Mouse (Mus musculus) midbrain, embryonic 10.5 days (tissue): Measurements from ENCODE around the gene Sparcl1. TPM values are rescaled to one million over a fixed set of nuclear protein-coding genes. Genes with fewer than 3 reads are reported as not detected.

ENCODE experiments used
- microRNA-seq: library from miRNA; unstranded; fragments of <30 nt; microRNA quantifications from one replicate; pipeline ENCODE4, GENCODE M21; 2017
- polyA plus RNA-seq: library from polyadenylated mRNA; unstranded; fragments of >200 nt; fragmentation: Nextera tagmentation; extraction: Ambion mirVana; gene quantifications from 2 replicates; pipeline ENCODE4 v1.2.1, GENCODE M21; 2016

Gene Sparcl1
- polyA plus RNA-seq, 1 experiment from 2014 or later: 30.0 TPM

Small RNA genes within 50 kb of the gene (microRNA-seq; reads per million reads assigned to microRNA genes)
- 2.7 reads per million for gene Mir5619

Other genes with a start within 250 kb of the Sparcl1 start
- 11.5 TPM in 2 replicates for gene Klhl8, start 202.5 kb downstream of the Sparcl1 start, polyA plus RNA-seq
- not detected in 2 replicates for gene Hsd17b13, start 136.3 kb downstream of the Sparcl1 start, polyA plus RNA-seq
- gene Hsd17b11, start 91.8 kb downstream of the Sparcl1 start, polyA plus RNA-seq: 1.3 and 1.6 TPM in 2 replicates
- 65.7 and 70.2 TPM in 2 replicates for gene Nudt9, start 67.4 kb downstream of the Sparcl1 start, polyA plus RNA-seq
- not detected in 2 replicates for gene Gm17660, start 36.1 kb downstream of the Sparcl1 start, polyA plus RNA-seq
- not detected in 2 replicates for gene Dspp, start 57.0 kb upstream of the Sparcl1 start, polyA plus RNA-seq
- gene Dmp1, start 88.9 kb upstream of the Sparcl1 start, polyA plus RNA-seq: 0.63 and 1.7 TPM in 2 replicates
- gene Ibsp, start 185.4 kb upstream of the Sparcl1 start, polyA plus RNA-seq: 0.05 and 0.12 TPM in 2 replicates
- gene Mepe, start 211.6 kb upstream of the Sparcl1 start, polyA plus RNA-seq: not detected in 2 replicates